Mouse (Mus musculus): ENCODE data around the gene Pld2. TPM values are rescaled to one million over a fixed set of nuclear protein-coding genes. Genes with fewer than 3 reads are reported as not detected.

Gene Pld2
- polyA plus RNA-seq, 1 experiment from 2014 or later, result 13.7 TPM

GRCm38 (mm10) chr11:70579710-70580357 is 40.0 kb downstream of the Pld2 start:
- no peak overlapping the region for H3K4me3 ChIP-seq (ENCODE audit: low read depth, low read length)
- peaks cover 5% of the 10 kb centered on the region for H3K4me1 ChIP-seq (ENCODE audit: control insufficient read depth, insufficient read depth, low read length)
- H3K9ac ChIP-seq (replicated peaks; ENCODE audit: low read depth, low read length), result no peak overlapping the region
- H3K36me3 ChIP-seq (ENCODE audit: control insufficient read depth, insufficient read depth, low read length), result no peaks in the 10 kb centered on the region
- WGBS, result 85% methylated on average over 9 of the region's 9 CpGs
- no peaks in the 10 kb centered on the region for H3K9me3 ChIP-seq (ENCODE audit: control insufficient read depth, low read length)
- no peak overlapping the region for H3K4me2 ChIP-seq (ENCODE audit: low read depth, low read length)
- no peaks in the 10 kb centered on the region for H3K27me3 ChIP-seq (ENCODE audit: control insufficient read depth, insufficient read depth, low read length)
- no peak for ATAC-seq (ENCODE audit: low read depth)
- H3K27ac ChIP-seq (ENCODE audit: low read depth, low read length), result no peak overlapping the region

GRCm38 (mm10) chr11:70580358-70580720 is 40.5 kb downstream of the Pld2 start:
- H3K4me1 ChIP-seq (ENCODE audit: control insufficient read depth, insufficient read depth, low read length), result peaks cover 9% of the 10 kb centered on the region
- no peak for ATAC-seq (ENCODE audit: low read depth)
- H3K36me3 ChIP-seq (ENCODE audit: control insufficient read depth, insufficient read depth, low read length), result no peaks in the 10 kb centered on the region
- H3K4me2 ChIP-seq (ENCODE audit: low read depth, low read length), result no peak overlapping the region
- no peaks in the 10 kb centered on the region for H3K9me3 ChIP-seq (ENCODE audit: control insufficient read depth, low read length)
- no peak overlapping the region for H3K9ac ChIP-seq (replicated peaks; ENCODE audit: low read depth, low read length)
- 34% methylated on average over 5 of the region's 5 CpGs for WGBS
- H3K27ac ChIP-seq (ENCODE audit: low read depth, low read length), result no peak overlapping the region
- no peaks in the 10 kb centered on the region for H3K27me3 ChIP-seq (ENCODE audit: control insufficient read depth, insufficient read depth, low read length)
- H3K4me3 ChIP-seq (ENCODE audit: low read depth, low read length), result no peak overlapping the region

GRCm38 (mm10) chr11:70580921-70581320 is 41.1 kb downstream of the Pld2 start:
- peaks cover 12% of the 10 kb centered on the region for H3K4me1 ChIP-seq (ENCODE audit: control insufficient read depth, insufficient read depth, low read length)
- whole genome bisulfite sequencing, result 85% methylated on average over 3 of the region's 3 CpGs
- no peaks in the 10 kb centered on the region for H3K27me3 ChIP-seq (ENCODE audit: control insufficient read depth, insufficient read depth, low read length)
- no peaks in the 10 kb centered on the region for H3K36me3 ChIP-seq (ENCODE audit: control insufficient read depth, insufficient read depth, low read length)
- no peak overlapping the region for H3K4me3 ChIP-seq (ENCODE audit: low read depth, low read length)
- no peak for ATAC-seq (ENCODE audit: low read depth)
- H3K9me3 ChIP-seq (ENCODE audit: control insufficient read depth, low read length), result no peaks in the 10 kb centered on the region
- no peak overlapping the region for H3K4me2 ChIP-seq (ENCODE audit: low read depth, low read length)
- H3K27ac ChIP-seq (ENCODE audit: low read depth, low read length), result no peak overlapping the region
- no peak overlapping the region for H3K9ac ChIP-seq (replicated peaks; ENCODE audit: low read depth, low read length)

- Histone ChIP-seq H3K4me3 (ENCODE audit: low read depth, low read length) (no peak overlapping the region), H3K4me2 (ENCODE audit: low read depth, low read length) (no peak overlapping the region), H3K9me3 (ENCODE audit: control insufficient read depth, low read length) (no peaks in the 10 kb centered on the region), H3K9ac (replicated peaks; ENCODE audit: low read depth, low read length) (no peak overlapping the region), H3K36me3 (ENCODE audit: control insufficient read depth, insufficient read depth, low read length) (no peaks in the 10 kb centered on the region), H3K27ac (ENCODE audit: low read depth, low read length) (no peak overlapping the region), H3K4me1 (ENCODE audit: control insufficient read depth, insufficient read depth, low read length) (peaks cover 14% of the 10 kb centered on the region), H3K27me3 (ENCODE audit: control insufficient read depth, insufficient read depth, low read length) (no peaks in the 10 kb centered on the region)
- 74% methylated on average over 3 of the region's 3 CpGs for WGBS
- no peak for ATAC-seq (ENCODE audit: low read depth)
Observed at GRCm38 (mm10) chr11:70582196-70582595, 42.3 kb downstream of the Pld2 start.

GRCm38 (mm10) chr11:70583022-70583714 is 43.3 kb downstream of the Pld2 start:
- WGBS, result 65% methylated on average over 6 of the region's 6 CpGs
- no peak for ATAC-seq (ENCODE audit: low read depth)
- H3K4me3 ChIP-seq (ENCODE audit: low read depth, low read length), result no peak overlapping the region
- H3K4me1 ChIP-seq (ENCODE audit: control insufficient read depth, insufficient read depth, low read length), result peaks cover 11% of the 10 kb centered on the region
- no peaks in the 10 kb centered on the region for H3K36me3 ChIP-seq (ENCODE audit: control insufficient read depth, insufficient read depth, low read length)
- no peaks in the 10 kb centered on the region for H3K9me3 ChIP-seq (ENCODE audit: control insufficient read depth, low read length)
- no peaks in the 10 kb centered on the region for H3K27me3 ChIP-seq (ENCODE audit: control insufficient read depth, insufficient read depth, low read length)
- no peak overlapping the region for H3K9ac ChIP-seq (replicated peaks; ENCODE audit: low read depth, low read length)
- H3K4me2 ChIP-seq (ENCODE audit: low read depth, low read length), result no peak overlapping the region
- H3K27ac ChIP-seq (ENCODE audit: low read depth, low read length), result no peak overlapping the region

GRCm38 (mm10) chr11:70583775-70584174 is 43.9 kb downstream of the Pld2 start:
- no peaks in the 10 kb centered on the region for H3K9me3 ChIP-seq (ENCODE audit: control insufficient read depth, low read length)
- no peak overlapping the region for H3K27ac ChIP-seq (ENCODE audit: low read depth, low read length)
- no peaks in the 10 kb centered on the region for H3K27me3 ChIP-seq (ENCODE audit: control insufficient read depth, insufficient read depth, low read length)
- 89% methylated on average over 7 of the region's 7 CpGs for WGBS
- H3K4me1 ChIP-seq (ENCODE audit: control insufficient read depth, insufficient read depth, low read length), result peaks cover 9% of the 10 kb centered on the region; the same call in 1 of the 2 replicates
- H3K4me2 ChIP-seq (ENCODE audit: low read depth, low read length), result no peak overlapping the region
- H3K9ac ChIP-seq (replicated peaks; ENCODE audit: low read depth, low read length), result no peak overlapping the region
- H3K36me3 ChIP-seq (ENCODE audit: control insufficient read depth, insufficient read depth, low read length), result no peaks in the 10 kb centered on the region
- no peak overlapping the region for H3K4me3 ChIP-seq (ENCODE audit: low read depth, low read length)
- no peak for ATAC-seq (ENCODE audit: low read depth)

GRCm38 (mm10) chr11:70585457-70585856 is 45.6 kb downstream of the Pld2 start:
- peak; percentile 61; the same call in 1 of the 2 replicates for ATAC-seq (ENCODE audit: low read depth)
- no peak overlapping the region for H3K9ac ChIP-seq (replicated peaks; ENCODE audit: low read depth, low read length)
- no peak overlapping the region for H3K4me2 ChIP-seq (ENCODE audit: low read depth, low read length)
- no peaks in the 10 kb centered on the region for H3K9me3 ChIP-seq (ENCODE audit: control insufficient read depth, low read length)
- WGBS, result 29% methylated on average over 7 of the region's 7 CpGs
- H3K27ac ChIP-seq (ENCODE audit: low read depth, low read length), result no peak overlapping the region
- H3K4me1 ChIP-seq (ENCODE audit: control insufficient read depth, insufficient read depth, low read length), result peaks cover 9% of the 10 kb centered on the region; the same call in 1 of the 2 replicates
- H3K36me3 ChIP-seq (ENCODE audit: control insufficient read depth, insufficient read depth, low read length), result no peaks in the 10 kb centered on the region
- no peak overlapping the region for H3K4me3 ChIP-seq (ENCODE audit: low read depth, low read length)
- H3K27me3 ChIP-seq (ENCODE audit: control insufficient read depth, insufficient read depth, low read length), result no peaks in the 10 kb centered on the region

- Histone ChIP-seq H3K9ac (replicated peaks; ENCODE audit: low read depth, low read length) (no peak overlapping the region), H3K4me1 (ENCODE audit: control insufficient read depth, insufficient read depth, low read length) (peaks cover 9% of the 10 kb centered on the region; the same call in 1 of the 2 replicates), H3K27ac (ENCODE audit: low read depth, low read length) (no peak overlapping the region), H3K36me3 (ENCODE audit: control insufficient read depth, insufficient read depth, low read length) (no peaks in the 10 kb centered on the region), H3K4me2 (ENCODE audit: low read depth, low read length) (no peak overlapping the region), H3K9me3 (ENCODE audit: control insufficient read depth, low read length) (no peaks in the 10 kb centered on the region), H3K4me3 (ENCODE audit: low read depth, low read length) (no peak overlapping the region), H3K27me3 (ENCODE audit: control insufficient read depth, insufficient read depth, low read length) (no peaks in the 10 kb centered on the region)
- WGBS, result 90% methylated on average over 3 of the region's 3 CpGs
- ATAC-seq (ENCODE audit: low read depth), result no peak
Observed at GRCm38 (mm10) chr11:70586261-70586660, 46.4 kb downstream of the Pld2 start.

- no peaks in the 10 kb centered on the region for H3K27me3 ChIP-seq (ENCODE audit: control insufficient read depth, insufficient read depth, low read length)
- no peak overlapping the region for H3K9ac ChIP-seq (replicated peaks; ENCODE audit: low read depth, low read length)
- no peak overlapping the region for H3K27ac ChIP-seq (ENCODE audit: low read depth, low read length)
- no peaks in the 10 kb centered on the region for H3K36me3 ChIP-seq (ENCODE audit: control insufficient read depth, insufficient read depth, low read length)
- H3K4me2 ChIP-seq (ENCODE audit: low read depth, low read length), result no peak overlapping the region
- 86% methylated on average over 5 of the region's 5 CpGs for WGBS
- peaks cover 9% of the 10 kb centered on the region; the same call in 1 of the 2 replicates for H3K4me1 ChIP-seq (ENCODE audit: control insufficient read depth, insufficient read depth, low read length)
- ATAC-seq (ENCODE audit: low read depth), result no peak
- no peaks in the 10 kb centered on the region for H3K9me3 ChIP-seq (ENCODE audit: control insufficient read depth, low read length)
- H3K4me3 ChIP-seq (ENCODE audit: low read depth, low read length), result no peak overlapping the region
Observed at GRCm38 (mm10) chr11:70586954-70587353, 47.1 kb downstream of the Pld2 start.
